Mouse (Mus musculus) spleen, adult 2 months (tissue): ENCODE measurements around the gene Tubg2.
"Not testable (repeated sequence)": the region's sequence is repeated elsewhere in the genome, so short reads cannot be mapped to it uniquely, and the experiment has no call there.

Source experiments
- CTCF ChIP-seq: fragments of 200-500 bp; IDR thresholded peaks from 2 replicates; pipeline ENCODE4 v1.5.1; 2011; ENCODE audit warnings: mild to moderate bottlenecking, inconsistent platforms; ENCODE audit not compliant: insufficient read depth, insufficient read length, insufficient replicate concordance; ENCODE audit errors: extremely low read depth
- POLR2A ChIP-seq: fragments of 200-500 bp; IDR thresholded peaks from 2 replicates; pipeline ENCODE4 v1.6.1; 2011; ENCODE audit warnings: low read depth, low read length, inconsistent platforms

DNA sequence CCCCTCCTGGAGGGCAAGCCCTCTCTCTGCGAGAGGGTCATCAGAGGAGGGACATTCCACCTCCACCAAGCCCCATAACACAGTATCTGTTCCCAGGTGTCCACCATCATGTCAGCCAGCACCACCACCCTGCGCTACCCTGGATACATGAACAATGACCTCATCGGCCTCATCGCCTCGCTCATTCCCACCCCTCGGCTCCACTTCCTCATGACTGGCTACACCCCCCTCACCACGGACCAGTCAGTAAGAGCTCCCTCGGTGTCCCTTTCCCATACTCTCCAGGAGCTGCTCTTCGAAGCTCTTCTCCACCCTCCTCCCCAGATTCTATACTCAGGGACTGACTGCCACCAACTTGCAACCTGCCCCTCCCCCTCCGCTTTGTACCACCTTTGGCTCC, 4.4 kb downstream of the Tubg2 start:
- TF ChIP-seq CTCF, POLR2A: not testable (repeated sequence)
